Mouse (Mus musculus): ENCODE results near the gene Kank4.
"Not testable (repeated sequence)": the region's sequence is repeated elsewhere in the genome, so short reads cannot be mapped to it uniquely, and the experiment has no call there.

Kank4 gene

DNA sequence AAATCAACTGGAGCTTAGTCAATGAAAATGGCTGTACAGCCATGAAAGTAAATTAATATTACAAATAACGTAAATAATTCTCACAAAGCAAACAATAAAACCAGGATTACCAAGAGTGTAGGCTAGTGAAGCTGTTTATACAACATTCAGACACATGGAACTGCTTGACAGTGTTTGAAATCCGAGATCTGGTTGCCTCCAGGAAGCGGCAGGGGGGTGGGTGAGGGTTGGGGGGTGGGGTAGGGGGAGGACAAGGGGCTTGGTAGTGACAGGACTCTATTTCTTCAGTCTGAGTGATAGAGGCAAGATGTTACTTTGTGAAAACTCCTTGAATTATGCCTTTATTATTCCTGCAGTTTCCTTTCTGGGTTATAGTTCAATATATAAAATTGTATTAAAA, 9.4 kb upstream of the Kank4 start:
- DNase-seq: no peak

GRCm38 (mm10) chr4:98823740-98824139, 6.4 kb upstream of the Kank4 start, which contains the start of gene I0C0044D17Rik:
TSS of gene I0C0044D17Rik (minus strand) at chr4:98823840.
- DNase-seq: not testable (repeated sequence)

GRCm38 (mm10) chr4:98823047-98823446, 5.7 kb upstream of the Kank4 start:
- DNase-seq: no peak

DNA sequence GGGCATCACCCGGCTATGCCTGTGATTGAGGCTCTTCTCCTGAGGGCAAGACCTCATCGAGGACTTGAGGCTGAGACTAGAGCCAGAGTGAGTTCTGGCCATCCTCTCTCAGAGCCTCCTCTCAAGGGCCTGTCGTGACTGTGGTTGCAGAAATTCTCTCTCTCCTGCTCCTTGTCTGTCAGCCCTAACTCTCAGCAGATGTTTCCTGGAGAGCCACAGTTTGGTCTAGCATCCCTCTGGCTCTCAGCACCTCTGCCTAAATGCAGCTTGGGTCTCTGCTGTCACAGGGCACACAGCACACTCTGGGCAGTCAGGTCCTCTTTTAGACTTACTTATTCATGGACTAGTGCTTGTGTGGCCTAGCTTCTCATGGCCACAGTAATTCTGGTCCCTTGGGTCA, 5.1 kb upstream of the Kank4 start:
- no peak for DNase-seq

GRCm38 (mm10) chr4:98819216-98819755, 1.9 kb upstream of the Kank4 start:
- no peak for DNase-seq

DNA sequence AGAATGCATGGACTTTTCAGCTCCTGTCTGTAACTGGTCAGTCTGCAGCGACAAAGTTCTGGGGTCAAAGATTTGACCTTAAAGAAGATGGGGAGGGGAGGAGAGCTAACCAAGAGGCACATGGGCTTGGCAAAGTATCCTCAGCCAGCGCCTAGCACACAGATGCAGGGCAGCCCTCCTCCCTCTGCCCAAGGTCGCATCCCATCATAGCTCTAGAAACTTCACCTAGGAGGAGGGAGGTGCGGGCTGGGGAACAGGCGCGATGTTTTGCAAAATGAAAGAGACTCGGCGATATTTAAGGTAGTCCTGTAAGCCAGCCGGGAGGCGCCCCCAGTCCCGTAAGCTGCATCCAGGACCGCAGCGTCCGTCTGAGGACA, 542 bp downstream of the Kank4 start:
- DNase-seq: no peak

DNA sequence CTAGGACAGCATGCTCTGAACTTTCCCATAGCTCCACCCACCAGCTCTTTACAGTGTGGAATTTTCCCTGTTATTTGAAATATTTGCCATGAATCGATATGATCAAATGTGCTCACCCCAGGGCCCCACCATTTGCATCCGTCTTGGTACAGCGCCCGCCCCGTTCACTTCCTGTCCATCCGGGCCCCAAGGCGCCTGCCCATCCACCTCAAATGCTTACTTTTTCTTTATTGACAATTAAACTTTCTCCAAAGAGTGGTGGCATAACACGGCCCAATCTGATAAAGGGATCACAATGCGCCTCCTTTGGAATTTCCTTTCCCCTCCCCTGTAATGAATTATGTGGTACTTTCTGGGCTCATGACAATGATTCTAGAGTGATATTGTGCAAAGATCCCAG, 11.0 kb downstream of the Kank4 start:
- DNase-seq: no peak

DNA sequence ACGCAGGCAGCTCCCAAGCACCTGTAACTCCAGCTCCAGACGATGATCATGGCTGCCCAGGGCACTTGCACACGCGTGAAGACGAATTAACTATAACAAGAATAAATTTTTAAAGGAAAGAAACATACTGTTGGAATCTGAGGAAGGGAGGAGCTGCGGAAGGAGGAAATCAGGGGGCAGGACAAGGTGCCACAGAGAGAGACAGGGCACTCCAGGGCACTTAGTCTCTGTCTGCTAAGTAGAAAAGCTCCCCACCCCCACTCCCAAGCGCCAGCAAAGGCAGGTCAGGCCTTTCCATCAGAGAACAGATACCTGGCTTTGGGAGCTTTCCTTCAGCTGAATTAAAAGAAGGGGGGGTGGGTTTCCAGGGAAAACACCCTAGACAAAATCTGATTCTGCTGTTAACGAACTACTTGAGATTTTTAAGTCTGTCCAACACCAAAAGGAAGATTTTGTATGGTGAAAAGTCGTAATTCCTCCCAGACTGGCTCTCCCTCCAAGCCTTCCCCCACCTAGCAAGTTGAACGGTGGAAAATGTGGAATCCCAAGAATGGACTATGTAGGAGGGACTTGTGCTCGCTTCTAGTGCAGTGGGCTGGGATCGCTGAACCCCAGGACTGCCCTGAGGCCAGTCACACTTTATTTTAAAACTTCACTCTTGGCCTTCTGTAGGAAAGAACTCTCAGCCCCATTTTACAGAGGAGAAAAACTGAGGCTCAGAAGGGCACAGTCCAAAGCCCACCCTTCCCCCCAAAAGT, 11.9 kb downstream of the Kank4 start:
- no peak for DNase-seq

- DNase-seq: no peak
Observed at GRCm38 (mm10) chr4:98804476-98805134, 12.7 kb downstream of the Kank4 start.

GRCm38 (mm10) chr4:98801775-98802174, 15.6 kb downstream of the Kank4 start:
- DNase-seq: no peak

GRCm38 (mm10) chr4:98800824-98801223, 16.5 kb downstream of the Kank4 start:
- no peak for DNase-seq

GRCm38 (mm10) chr4:98796591-98797341, 20.6 kb downstream of the Kank4 start:
- no peak for DNase-seq

DNA sequence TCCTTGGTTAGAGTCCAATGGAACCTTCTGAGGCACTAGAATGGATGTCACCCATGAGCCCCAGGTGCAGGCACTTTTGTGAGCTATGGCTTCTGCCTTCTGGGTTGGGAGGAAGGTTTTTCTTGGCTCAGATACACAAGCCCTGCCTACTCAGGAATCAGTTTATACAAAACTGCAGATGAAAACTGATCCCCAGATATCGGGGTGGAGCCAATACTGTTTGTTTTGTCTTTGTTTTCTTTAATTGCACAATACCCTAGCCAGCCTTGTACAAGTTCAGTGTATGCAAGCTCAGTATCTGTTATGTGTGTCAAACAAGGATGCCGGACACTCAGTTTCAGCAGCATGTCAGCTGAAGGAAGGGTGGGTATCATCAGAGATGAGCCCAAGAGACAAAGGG, 22.1 kb downstream of the Kank4 start:
- DNase-seq: no peak

GRCm38 (mm10) chr4:98793486-98793885, 23.9 kb downstream of the Kank4 start:
- DNase-seq: no peak

GRCm38 (mm10) chr4:98790721-98791120, 26.6 kb downstream of the Kank4 start:
- DNase-seq: no peak

GRCm38 (mm10) chr4:98789861-98790311, 27.5 kb downstream of the Kank4 start:
- DNase-seq: no peak

- no peak for DNase-seq
Observed at GRCm38 (mm10) chr4:98789133-98789765, 28.1 kb downstream of the Kank4 start.

- DNase-seq: no peak
Observed at GRCm38 (mm10) chr4:98786281-98786680, 31.1 kb downstream of the Kank4 start.

DNA sequence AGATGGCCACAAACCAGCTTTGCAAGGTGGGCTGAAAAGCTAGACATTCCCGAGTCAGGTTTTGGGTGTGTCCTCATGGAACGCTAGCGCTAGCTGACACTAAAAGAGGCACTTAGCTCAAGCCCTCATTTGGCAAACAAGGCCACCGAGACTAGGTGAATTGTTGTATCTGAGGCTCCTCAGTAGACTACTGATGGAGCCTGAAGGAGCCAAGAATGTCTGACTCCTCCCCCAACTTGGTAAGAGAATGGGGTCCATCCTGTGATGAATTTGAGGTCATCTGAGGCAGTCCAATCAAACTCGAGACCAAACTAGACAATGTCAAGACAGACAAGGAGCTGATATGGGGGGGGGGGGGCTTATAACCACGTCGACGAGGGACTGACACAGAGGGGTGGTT, 31.5 kb downstream of the Kank4 start:
- no peak for DNase-seq

- DNase-seq: no peak
Observed at GRCm38 (mm10) chr4:98778219-98778618, 39.1 kb downstream of the Kank4 start.

DNA sequence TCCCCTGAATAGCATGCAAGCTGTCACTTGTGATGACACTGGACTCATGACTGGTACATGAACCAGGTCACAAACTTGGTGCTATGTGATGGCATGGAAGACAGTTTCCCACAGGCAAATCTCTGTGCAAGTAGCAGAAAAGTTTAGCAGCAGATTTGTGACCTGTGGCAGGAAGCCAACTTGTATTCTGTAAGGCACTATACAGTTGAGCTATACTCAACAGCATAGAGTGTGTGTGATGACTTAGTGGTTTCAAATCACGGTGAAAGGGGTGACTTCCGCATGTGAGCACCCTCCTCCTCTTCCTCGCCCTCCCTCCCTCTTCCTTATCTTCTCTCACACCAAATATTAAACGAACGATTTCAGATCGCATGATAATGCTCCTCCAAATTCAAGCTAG, 39.9 kb downstream of the Kank4 start:
- no peak for DNase-seq

DNA sequence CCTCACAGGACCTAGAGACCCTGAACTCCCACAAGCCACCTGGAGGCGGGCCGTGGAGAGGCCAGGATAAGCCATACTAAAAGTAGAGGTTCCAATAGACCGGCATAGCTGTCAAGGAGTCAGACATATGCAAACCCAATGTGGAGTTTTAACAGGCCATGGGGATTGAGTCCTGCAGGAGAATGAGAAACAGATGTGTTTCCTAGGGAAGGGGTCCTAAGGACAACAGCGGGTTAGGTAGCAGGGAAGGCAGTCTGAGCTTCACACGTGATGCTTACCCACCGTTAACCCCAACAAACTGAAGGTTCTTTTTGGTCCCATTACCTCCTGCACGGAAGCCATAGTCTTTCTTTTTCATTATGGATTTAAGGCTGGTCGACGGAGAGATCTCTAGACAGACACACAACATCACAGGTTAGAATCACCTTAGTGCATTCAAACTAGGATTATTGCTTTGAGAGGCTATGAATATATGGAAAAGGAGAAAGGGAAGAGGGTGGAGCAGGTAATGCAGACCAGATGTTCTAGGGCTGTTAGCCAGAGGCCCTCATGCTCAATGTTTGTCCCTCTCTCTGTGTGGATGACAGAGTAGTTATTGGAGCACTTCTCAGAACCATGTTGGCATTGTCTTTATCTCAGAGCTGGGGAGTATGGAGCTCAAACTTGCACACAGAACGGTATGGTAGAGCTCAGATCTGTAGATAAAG, 40.5 kb downstream of the Kank4 start:
- DNase-seq: no peak
